In genomic region chr19:31764801-31765340, GRCm38 (mm10) we compare ENCODE assay signal across 7 mouse cellular contexts. TPM values are rescaled to one million over a fixed set of nuclear protein-coding genes. Genes with fewer than 3 reads are reported as not detected.
DNase-seq lines count a peak whose midpoint lies in the region; ATAC-seq and TF ChIP-seq lines count a peak whose summit lies in the region.

Prkg1 (minus strand) TSS chr19:31765033.

- no peak for TF ChIP-seq POLR2A in embryonic fibroblast, embryonic 13.5 days (IDR thresholded peaks at IDR 0.05; ENCODE audit: low read depth, low read length)
- no peak for TF ChIP-seq POLR2A in testis, adult 2 months (IDR thresholded peaks at IDR 0.05; ENCODE audit: control insufficient read depth, low read depth, low read length)

- H3K4me2 ChIP-seq in heart, embryonic 16.5 days (ENCODE audit: low read depth, low read length), result peak within 1 kb of the TSS; percentile 71

- under 1% methylated on average over 22 of the region's 23 CpGs for WGBS in heart, embryonic 16.5 days

- H3ac ChIP-seq in C2C12 (ENCODE audit: control insufficient read depth, insufficient read length, low read depth), result peak within 1 kb of the TSS; percentile 74

- no peaks in the 10 kb centered on the region for H3K79me2 ChIP-seq in C2C12 (ENCODE audit: control insufficient read depth, insufficient read depth)

- no peaks in the 10 kb centered on the region for H3K36me3 ChIP-seq in C2C12 (ENCODE audit: control insufficient read depth, insufficient read depth)
- no peaks in the 10 kb centered on the region for H3K36me3 ChIP-seq in G1E (replicated peaks)
- no peaks in the 10 kb centered on the region for H3K36me3 ChIP-seq in heart, embryonic 16.5 days (ENCODE audit: control insufficient read depth, insufficient read depth)
- H3K36me3 ChIP-seq in testis, adult 2 months (ENCODE audit: control insufficient read depth, insufficient read depth, low read length), result no peaks in the 10 kb centered on the region

- peak within 1 kb of the TSS; percentile 83 for H3K9ac ChIP-seq in heart, embryonic 16.5 days (ENCODE audit: low read length)

- H3K9me3 ChIP-seq in G1E (replicated peaks), result no peaks in the 10 kb centered on the region
- H3K9me3 ChIP-seq in heart, embryonic 16.5 days (replicated peaks; ENCODE audit: control insufficient read depth, low read length), result no peaks in the 10 kb centered on the region

- peak within 1 kb of the TSS; percentile 64 for H3K27ac ChIP-seq in embryonic fibroblast, embryonic 13.5 days (ENCODE audit: insufficient read depth, low read length)
- H3K27ac ChIP-seq in heart, embryonic 16.5 days (ENCODE audit: low read length), result peak within 1 kb of the TSS; percentile 94
- no peak within 1 kb of the TSS for H3K27ac ChIP-seq in testis, adult 2 months (ENCODE audit: control insufficient read depth, insufficient read depth, low read depth, low read length)

- peak; percentile 34 for DNase-seq in G1E (ENCODE audit: low spot score)
- DNase-seq in layer of hippocampus, postnatal 10 days (ENCODE audit: low spot score in 2 of 2), result no peak
- DNase-seq in lung, postnatal 4 days, result peak; percentile 48 to 54

- ATAC-seq in G1E (ENCODE audit: extremely low read depth, insufficient number of reproducible peaks, low FRiP score, poor library complexity, severe bottlenecking), result no peak
- ATAC-seq in heart, embryonic 16.5 days (replicated peaks; ENCODE audit: extremely low read depth, insufficient read depth, low FRiP score), result peak; percentile 78

- H3K4me1 ChIP-seq in G1E (ENCODE audit: insufficient read depth, low read depth, low read length), result peaks cover 59% of the 10 kb centered on the region
- no peaks in the 10 kb centered on the region; the same call in 1 of the 2 replicates for H3K4me1 ChIP-seq in embryonic fibroblast, embryonic 13.5 days (ENCODE audit: control insufficient read depth, insufficient read depth, low read length)
- H3K4me1 ChIP-seq in heart, embryonic 16.5 days (ENCODE audit: control insufficient read depth, insufficient read depth, low read length), result peaks cover 6% of the 10 kb centered on the region; the same call in 1 of the 2 replicates
- H3K4me1 ChIP-seq in testis, adult 2 months (ENCODE audit: control insufficient read depth, insufficient read depth, low read length), result peaks cover 8% of the 10 kb centered on the region

- H3K27me3 ChIP-seq in C2C12 (ENCODE audit: control insufficient read depth, insufficient read depth, insufficient read length) (no peaks in the 10 kb centered on the region), G1E (ENCODE audit: insufficient read depth, low read length) (no peaks in the 10 kb centered on the region; the same call in 1 of the 2 replicates)
- no peaks in the 10 kb centered on the region for H3K27me3 ChIP-seq in heart, embryonic 16.5 days (ENCODE audit: control insufficient read depth, insufficient read depth, low read length)
- H3K27me3 ChIP-seq in testis, adult 2 months (ENCODE audit: control insufficient read depth, insufficient read depth, low read length), result no peaks in the 10 kb centered on the region; the same call in 1 of the 2 replicates

- no peak for TF ChIP-seq CTCF in C2C12 (IDR thresholded peaks at IDR 0.05; ENCODE audit: control insufficient read depth, insufficient read depth, insufficient read length)
- TF ChIP-seq CTCF in G1E (IDR thresholded peaks at IDR 0.05; ENCODE audit: low read depth, low read length), result no peak
- TF ChIP-seq CTCF in embryonic fibroblast, embryonic 13.5 days (IDR thresholded peaks at IDR 0.05; ENCODE audit: borderline replicate concordance, insufficient read depth, low read length), result no peak
- TF ChIP-seq CTCF in testis, adult 2 months (IDR thresholded peaks at IDR 0.05; ENCODE audit: control insufficient read depth, insufficient read depth, insufficient replicate concordance, low read depth, low read length), result no peak

- H3K4me3 ChIP-seq in C2C12 (ENCODE audit: insufficient read depth, poor library complexity, severe bottlenecking) (peak within 1 kb of the TSS; percentile 23), G1E (ENCODE audit: low read depth, low read length) (peak within 1 kb of the TSS; percentile 80)
- peak within 1 kb of the TSS; percentile 64 for H3K4me3 ChIP-seq in embryonic fibroblast, embryonic 13.5 days (ENCODE audit: insufficient read depth, low read length)
- H3K4me3 ChIP-seq in heart, embryonic 16.5 days (ENCODE audit: low read length), result peak within 1 kb of the TSS; percentile 85
- peak within 1 kb of the TSS; percentile 73 for H3K4me3 ChIP-seq in testis, adult 2 months (ENCODE audit: control insufficient read depth, low read depth, low read length)

- no peaks in the 10 kb centered on the region for H3K79me3 ChIP-seq in C2C12 (ENCODE audit: low read depth)

TF ChIP-seq in C2C12, 6 proteins besides CTCF, POLR2A, EP300 and RAD21:
- TF ChIP-seq USF1 (IDR thresholded peaks at IDR 0.05; ENCODE audit: low read depth) (peak; percentile 19), MAX (IDR thresholded peaks at IDR 0.05) (no peak), FOSL1 (IDR thresholded peaks at IDR 0.05; ENCODE audit: insufficient read depth, low read length, poor library complexity, severe bottlenecking) (no peak)
TF ChIP-seq in C2C12: peak in this region for 1.

RNA-seq across cellular contexts. Expression of gene Prkg1, which starts in this region (rescaled TPM):
- polyA plus RNA-seq in C2C12 (2012; fragmentation: generic; extraction: Trizol), result 0.47 TPM
- 22.9 and 25.4 TPM in 2 replicates for total RNA-seq in G1E (2014; fragmentation: Nextera tagmentation)
- 27.3 and 29.0 TPM in 2 replicates for total RNA-seq in G1E (2017)
- polyA plus RNA-seq in G1E (2012), result 1.0 and 1.1 TPM in 2 replicates
- polyA plus RNA-seq in embryonic fibroblast, embryonic 13.5 days (2011; ENCODE audit: insufficient read length, low read depth, missing spikeins), result 23.3 and 25.7 TPM in 2 replicates
- polyA plus RNA-seq in heart, embryonic 16.5 days (2015; fragmentation: Nextera tagmentation; extraction: Ambion mirVana), result 6.5 and 6.8 TPM in 2 replicates
- 10 to 100 TPM; 21.7 to 23.2 TPM for total RNA-seq in layer of hippocampus, postnatal 10 days (2021)
- 63.0 and 82.5 TPM in 2 replicates for polyA plus RNA-seq in testis, adult 2 months (2012; rRNA removed)

Comparison
In these comparisons a context has a peak if more than half of its experiments do, and no peak if none do; other contexts are left out.
1. H3K4me3 ChIP-seq: peak in every context shown above with its lines; median percentile 85 in heart, embryonic 16.5 days; 80 in G1E; 73 in testis, adult 2 months; 64 in embryonic fibroblast, embryonic 13.5 days; 23 in C2C12.
2. DNase-seq: peak in G1E (single experiment) and lung, postnatal 4 days (2 of 2); none in layer of hippocampus, postnatal 10 days (0 of 2).